Mouse (Mus musculus) thymus, postnatal 10 days (tissue): ENCODE results near the gene Dnmt1.
A peak's percentile ranks its signal among the peaks of the same experiment; 100 is the strongest.
"Not testable (repeated sequence)": the region's sequence is repeated elsewhere in the genome, so short reads cannot be mapped to it uniquely, and the experiment has no call there.

Experiments
- DNase-seq, 2 experiments: peaks; one replicate each; pipeline ENCODE4 v3.0.0; 2021; ENCODE audit warnings: low spot score in 2 of 2

Gene Dnmt1

DNA sequence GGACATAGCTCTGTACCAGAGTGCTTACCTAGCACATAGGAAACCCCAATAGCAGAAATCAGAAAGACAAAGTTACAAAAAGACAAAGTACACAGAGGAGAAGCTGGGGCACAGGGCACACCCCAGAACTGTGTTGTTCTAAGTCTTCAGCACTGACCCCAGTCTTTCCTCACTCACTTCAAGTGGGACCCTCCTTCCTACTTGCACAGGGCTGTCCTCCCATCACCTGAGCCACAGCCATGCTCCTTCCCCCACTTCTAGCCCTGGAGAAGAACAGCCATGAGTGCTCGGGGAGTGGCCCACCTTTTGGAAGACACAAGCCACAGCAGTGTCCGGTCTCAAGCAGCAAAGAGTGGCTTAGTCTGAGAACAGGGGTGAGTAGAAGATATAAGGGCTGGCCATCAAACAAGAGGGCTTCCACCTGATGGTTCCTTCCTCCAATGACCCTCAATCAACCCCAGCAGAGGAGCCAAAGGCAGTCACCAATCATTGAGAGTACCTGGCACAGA is at the start of gene Dnmt1:
Dnmt1 (minus strand) TSS at position 459 of the 509 bp plus-strand sequence.
- DNase-seq, result no peak

- DNase-seq, result no peak
Observed at GRCm38 (mm10) chr9:21008007-21008406, 48.3 kb upstream of the Dnmt1 start.

GRCm38 (mm10) chr9:21007313-21007952 is 47.7 kb upstream of the Dnmt1 start:
- no peak for DNase-seq

GRCm38 (mm10) chr9:21002627-21003551 is 43.2 kb upstream of the Dnmt1 start, which contains the start of gene Mrpl4:
TSS of gene Mrpl4 (plus strand) at chr9:21002738.
- DNase-seq, result peak; percentile 69 to 83

GRCm38 (mm10) chr9:21002270-21002626 is 42.6 kb upstream of the Dnmt1 start:
- no peak for DNase-seq

DNA sequence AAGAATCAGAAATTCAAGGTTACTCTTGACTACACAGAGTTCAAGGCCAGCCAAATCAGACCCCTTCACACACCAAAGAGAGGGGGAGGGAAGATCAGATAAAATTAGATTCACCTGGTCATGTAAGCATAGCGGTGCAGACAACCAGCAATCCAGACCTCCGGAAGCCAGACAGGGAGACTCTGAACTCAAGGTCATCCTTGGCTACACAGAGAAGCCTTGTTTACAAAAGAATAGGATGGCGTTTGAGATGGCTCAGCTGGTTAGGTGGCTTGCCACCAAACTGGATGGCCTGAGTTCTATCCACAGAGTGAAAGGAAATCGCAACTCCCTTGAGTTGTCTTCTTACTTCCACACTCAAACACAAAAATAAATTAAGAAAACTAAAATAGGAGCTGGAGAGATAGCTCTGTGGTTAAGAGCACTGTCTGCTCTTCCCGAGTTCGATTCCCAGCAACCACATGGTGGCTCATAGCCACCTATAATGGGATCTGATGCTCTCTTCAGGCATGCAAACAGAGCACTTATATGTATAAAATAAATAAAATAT is 42.0 kb upstream of the Dnmt1 start:
- no peak for DNase-seq

DNA sequence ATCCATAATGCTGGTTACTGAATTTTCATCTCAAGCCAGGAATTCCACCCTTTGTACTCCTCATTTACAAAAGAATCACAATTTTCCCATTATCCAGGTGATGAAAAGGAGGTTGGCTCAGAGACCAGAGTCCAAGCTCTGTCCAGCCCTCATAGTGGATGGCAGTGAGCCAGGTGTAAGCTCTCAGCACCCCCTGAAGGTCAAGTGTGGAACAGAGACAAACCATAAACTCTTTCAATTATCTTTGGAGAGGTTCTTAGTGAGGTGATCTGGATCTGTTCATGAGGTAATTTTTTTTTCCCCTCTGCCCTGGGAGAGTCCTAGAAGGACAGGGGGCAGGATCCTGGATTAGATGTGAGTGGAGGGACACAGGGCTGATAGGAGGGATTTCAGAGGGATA is 41.1 kb upstream of the Dnmt1 start:
- no peak for DNase-seq

DNA sequence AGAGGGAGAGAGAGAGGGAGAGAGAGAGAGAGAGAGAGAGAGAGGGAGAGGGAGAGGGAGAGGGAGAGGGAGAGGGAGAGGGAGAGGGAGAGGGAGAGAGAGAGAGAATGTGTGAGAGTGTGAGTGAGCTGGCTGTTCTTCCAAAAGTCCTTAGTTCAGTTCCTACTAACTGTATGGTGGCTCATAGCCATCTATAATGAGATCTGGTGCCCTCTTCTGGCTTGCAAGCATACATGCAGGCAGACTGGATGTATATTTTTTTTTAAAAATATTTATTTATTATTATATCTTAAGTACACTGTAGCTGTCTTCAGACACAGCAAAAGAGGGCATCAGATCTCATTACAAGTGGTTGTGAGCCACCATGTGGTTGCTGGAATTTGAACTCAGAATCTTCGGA is 38.6 kb upstream of the Dnmt1 start:
- DNase-seq, result not testable (repeated sequence)

- DNase-seq, result no peak
Observed at GRCm38 (mm10) chr9:20997065-20997464, 37.4 kb upstream of the Dnmt1 start.

DNA sequence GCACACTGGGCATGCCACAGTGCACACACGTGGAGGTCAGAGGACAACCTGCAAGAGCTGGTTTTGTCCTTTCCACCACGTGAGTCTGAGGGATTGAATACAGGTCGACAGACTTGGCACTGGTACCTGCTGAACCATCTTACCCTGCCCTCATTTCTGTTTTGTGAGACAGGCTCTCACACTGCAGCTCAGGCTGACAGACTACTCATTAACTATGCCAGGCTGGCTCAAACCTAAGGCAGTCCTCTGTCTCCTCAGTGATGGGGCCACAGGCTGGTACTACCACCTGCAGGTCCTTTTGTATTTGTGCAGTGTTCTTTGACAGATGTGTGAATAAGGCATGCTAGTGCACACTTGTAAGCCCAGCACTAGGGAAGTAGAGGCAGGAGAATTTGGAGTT is 35.4 kb upstream of the Dnmt1 start:
- no peak for DNase-seq

DNA sequence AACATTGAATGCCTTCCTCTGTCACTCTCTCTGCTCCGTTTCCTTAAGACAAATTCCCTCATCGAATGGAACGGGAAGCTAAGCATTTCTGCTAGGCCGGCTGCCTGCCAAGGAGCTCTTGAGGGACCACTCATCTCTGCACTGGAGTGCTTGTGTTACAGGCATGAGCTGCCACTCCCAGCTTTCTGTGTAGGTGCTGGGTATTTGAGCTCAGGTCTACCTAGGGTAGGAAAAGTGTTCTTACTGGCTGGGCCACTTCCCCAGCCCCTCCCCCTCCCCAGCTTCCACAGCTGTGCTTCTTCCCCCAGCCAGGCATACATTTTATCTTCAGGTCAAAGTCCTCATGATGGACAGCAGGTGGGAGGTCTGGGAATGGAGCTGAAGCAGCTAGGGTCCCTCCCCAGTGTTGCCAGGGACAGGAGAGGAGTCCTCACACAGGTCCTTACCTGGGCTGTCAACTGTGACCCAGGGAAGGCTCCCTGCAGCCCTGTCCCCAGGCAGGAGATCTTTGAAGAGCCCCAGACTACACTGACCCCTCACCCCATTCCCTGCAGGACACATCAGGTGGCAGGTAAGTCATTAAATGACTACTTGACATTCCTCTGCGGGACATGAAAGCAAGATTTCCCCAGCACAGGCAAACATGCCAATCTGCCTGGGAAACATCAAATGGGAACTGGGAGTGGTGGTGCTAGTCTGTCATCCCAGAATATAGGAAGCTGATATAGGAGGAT is 33.6 kb upstream of the Dnmt1 start:
- no peak for DNase-seq

DNA sequence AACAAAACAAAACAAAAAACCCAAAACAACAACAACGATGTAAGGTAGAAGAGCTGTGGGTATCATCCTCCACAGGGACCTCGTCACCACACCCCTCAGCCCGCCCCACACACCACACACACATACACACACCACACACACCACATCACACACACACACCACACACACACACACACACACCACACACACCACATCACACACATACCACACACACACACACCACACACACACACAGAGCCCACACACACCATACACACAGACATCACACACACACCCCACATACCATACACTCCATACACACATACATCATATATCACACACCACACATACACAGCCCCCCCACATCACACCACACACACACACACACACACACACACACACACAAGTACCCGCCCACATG is 31.9 kb upstream of the Dnmt1 start:
- no peak for DNase-seq

GRCm38 (mm10) chr9:20990861-20991260 is 31.2 kb upstream of the Dnmt1 start:
- DNase-seq, result no peak

DNA sequence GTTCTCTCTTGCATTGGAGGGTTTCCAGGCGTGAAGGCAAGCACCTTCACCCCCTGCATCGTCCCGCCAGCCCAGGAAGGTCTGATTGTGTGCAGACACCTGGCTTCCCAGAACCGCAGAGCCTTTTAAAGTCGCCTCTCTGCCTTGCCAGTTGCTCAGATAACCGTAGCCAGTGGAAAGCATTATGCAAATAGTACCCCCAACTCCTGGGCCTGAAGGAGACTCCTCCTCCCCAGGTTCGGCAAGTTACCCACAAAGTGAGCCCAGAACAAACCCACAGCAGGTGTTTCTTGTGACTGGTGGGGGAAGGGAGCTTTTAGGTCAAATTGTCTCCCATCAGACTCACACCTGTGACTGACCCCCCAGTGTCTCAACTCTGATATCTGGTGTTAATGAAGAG is 28.3 kb upstream of the Dnmt1 start:
- no peak for DNase-seq

DNA sequence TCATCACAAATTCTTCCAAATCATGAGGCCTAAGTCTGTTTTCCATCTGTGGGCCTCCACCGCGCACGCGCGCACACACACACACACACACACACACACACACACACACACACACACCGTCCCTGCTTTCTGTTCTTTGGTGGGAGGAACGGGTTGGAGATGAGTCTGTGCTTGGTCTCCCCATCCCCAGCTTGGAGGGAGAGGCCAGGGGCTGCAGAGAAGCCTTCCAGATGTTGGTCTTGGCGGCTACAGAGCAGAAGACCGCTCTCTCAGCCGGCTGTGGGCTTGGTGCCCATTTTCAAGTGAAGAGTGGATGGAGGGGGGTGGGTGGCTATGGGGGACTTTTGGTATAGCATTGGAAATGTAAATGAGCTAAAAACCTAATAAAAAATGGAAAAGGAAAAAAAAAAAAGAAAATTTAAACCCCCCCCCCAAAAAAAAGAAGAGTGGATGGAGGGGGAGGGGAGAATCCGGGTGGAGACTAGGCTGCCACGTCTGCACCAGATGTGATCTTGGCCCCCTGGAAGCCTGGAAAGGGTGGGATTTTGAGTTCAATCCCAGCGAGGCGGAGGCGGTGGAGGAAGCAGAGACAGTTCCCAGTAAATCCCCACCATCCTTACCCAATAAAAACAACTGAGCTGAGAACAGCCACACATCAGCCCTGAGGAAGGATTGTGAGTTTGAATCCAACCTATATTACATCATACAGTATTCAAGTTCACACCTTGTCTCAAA is 27.4 kb upstream of the Dnmt1 start:
- no peak for DNase-seq

GRCm38 (mm10) chr9:20983169-20983568 is 23.5 kb upstream of the Dnmt1 start:
- DNase-seq, result peak in 1 of 2 experiments; percentile 27

GRCm38 (mm10) chr9:20982171-20982570 is 22.5 kb upstream of the Dnmt1 start:
- no peak for DNase-seq

- no peak for DNase-seq
Observed at GRCm38 (mm10) chr9:20979769-20980168, 20.1 kb upstream of the Dnmt1 start.

GRCm38 (mm10) chr9:20979181-20979580 is 19.5 kb upstream of the Dnmt1 start:
- no peak for DNase-seq

- no peak for DNase-seq
Observed at GRCm38 (mm10) chr9:20978409-20979095, 18.9 kb upstream of the Dnmt1 start.
